Mouse (Mus musculus): ENCODE measurements around the gene Hist1h1a.
"Not testable (repeated sequence)": the region's sequence is repeated elsewhere in the genome, so short reads cannot be mapped to it uniquely, and the experiment has no call there.

The Hist1h1a gene

GRCm38 (mm10) chr13:23759916-23760239 lies 3.6 kb upstream of the Hist1h1a start:
- no peak for DNase-seq (ENCODE audit: inconsistent age in 2 of 2, low spot score in 1 of 2)

- no peak for DNase-seq (ENCODE audit: inconsistent age in 2 of 2, low spot score in 1 of 2)
Observed at GRCm38 (mm10) chr13:23760240-23760971, 3.1 kb upstream of the Hist1h1a start.

- DNase-seq (ENCODE audit: inconsistent age in 2 of 2, low spot score in 1 of 2) = peak; percentile 98 to 99
Observed at GRCm38 (mm10) chr13:23760972-23761864, 2.2 kb upstream of the Hist1h1a start, which contains the start of gene Hist1h4a. TSS of gene Hist1h4a (minus strand) at chr13:23761230.

GRCm38 (mm10) chr13:23761871-23762821 lies 1.3 kb upstream of the Hist1h1a start, which contains the start of gene Hist1h3a:
TSS of gene Hist1h3a (minus strand) at chr13:23762386.
- peak; percentile 73 to 94 for DNase-seq (ENCODE audit: inconsistent age in 2 of 2, low spot score in 1 of 2)

DNA sequence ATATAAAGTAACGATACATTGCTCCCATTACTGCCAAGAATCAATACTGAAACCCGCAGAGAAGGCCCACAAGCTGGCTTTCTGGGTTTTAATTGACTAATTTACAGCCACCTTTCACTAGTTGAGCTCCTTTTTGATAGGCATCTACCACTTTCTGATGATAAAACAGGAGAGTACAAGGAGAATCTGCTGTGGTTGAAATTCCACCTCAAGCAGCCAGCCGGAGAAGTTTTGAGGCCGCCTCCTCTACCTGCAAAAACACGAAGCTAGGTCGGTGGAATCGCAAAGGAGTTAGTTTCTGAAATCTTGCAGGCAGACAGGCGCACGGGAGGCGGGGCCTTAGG lies 252 bp upstream of the Hist1h1a start:
- DNase-seq (ENCODE audit: inconsistent age in 2 of 2, low spot score in 1 of 2) = no peak

- no peak for DNase-seq (ENCODE audit: inconsistent age in 2 of 2, low spot score in 1 of 2)
Observed at GRCm38 (mm10) chr13:23764324-23765171, 1.1 kb downstream of the Hist1h1a start.

GRCm38 (mm10) chr13:23765172-23765513 lies 1.7 kb downstream of the Hist1h1a start:
- no peak for DNase-seq (ENCODE audit: inconsistent age in 2 of 2, low spot score in 1 of 2)

- peak in 1 of 2 experiments; percentile 80 for DNase-seq (ENCODE audit: inconsistent age in 2 of 2, low spot score in 1 of 2)
Observed at GRCm38 (mm10) chr13:23766772-23767171, 3.3 kb downstream of the Hist1h1a start.

- no peak for DNase-seq (ENCODE audit: inconsistent age in 2 of 2, low spot score in 1 of 2)
Observed at GRCm38 (mm10) chr13:23768834-23769397, 5.5 kb downstream of the Hist1h1a start.

DNA sequence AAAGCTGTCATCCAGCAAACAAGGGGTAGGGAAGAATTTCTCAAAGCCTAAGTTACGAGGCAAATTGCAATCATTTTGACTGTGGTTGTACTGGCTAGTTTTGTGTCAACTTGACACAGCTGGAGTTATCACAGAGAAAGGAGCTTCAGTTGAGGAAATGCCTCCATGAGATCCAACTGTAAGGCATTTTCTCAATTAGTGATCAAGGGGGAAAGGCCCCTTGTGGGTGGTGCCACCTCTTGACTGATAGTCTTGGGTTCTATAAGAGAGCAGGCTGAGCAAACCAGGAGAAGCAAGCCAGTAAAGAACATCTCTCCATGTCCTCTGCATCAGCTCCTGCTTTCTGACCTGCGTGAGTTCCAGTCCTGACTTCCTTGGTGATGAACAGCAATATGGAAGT lies 6.1 kb downstream of the Hist1h1a start, which contains the start of gene Trim38:
TSS of gene Trim38 (plus strand) at position 301 of the 400 bp plus-strand sequence.
- not testable (repeated sequence) for DNase-seq (ENCODE audit: inconsistent age in 2 of 2, low spot score in 1 of 2)

- peak in 1 of 2 experiments; percentile 53 for DNase-seq (ENCODE audit: inconsistent age in 2 of 2, low spot score in 1 of 2)
Observed at GRCm38 (mm10) chr13:23772561-23773313, 9.3 kb downstream of the Hist1h1a start.

DNA sequence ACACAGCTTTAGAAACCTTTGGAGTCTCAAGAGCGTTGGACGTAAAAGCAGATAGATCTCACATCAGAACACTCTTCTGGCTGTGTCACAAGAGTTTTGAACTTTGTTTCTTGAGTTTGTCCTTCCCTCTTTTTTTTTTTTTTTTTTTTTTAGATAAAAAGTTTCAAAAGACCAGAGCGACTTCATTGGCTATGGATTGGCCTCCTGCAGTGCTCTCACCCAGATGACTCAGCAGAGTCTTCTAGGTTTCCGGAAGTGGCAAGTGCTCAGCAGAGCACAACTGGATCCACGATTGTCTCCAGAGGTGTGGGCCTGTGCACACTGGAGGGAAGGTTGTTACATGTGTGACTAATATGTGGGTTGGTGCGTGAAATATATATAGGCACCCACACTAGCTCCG lies 14.9 kb downstream of the Hist1h1a start:
- no peak for DNase-seq (ENCODE audit: inconsistent age in 2 of 2, low spot score in 1 of 2)

DNA sequence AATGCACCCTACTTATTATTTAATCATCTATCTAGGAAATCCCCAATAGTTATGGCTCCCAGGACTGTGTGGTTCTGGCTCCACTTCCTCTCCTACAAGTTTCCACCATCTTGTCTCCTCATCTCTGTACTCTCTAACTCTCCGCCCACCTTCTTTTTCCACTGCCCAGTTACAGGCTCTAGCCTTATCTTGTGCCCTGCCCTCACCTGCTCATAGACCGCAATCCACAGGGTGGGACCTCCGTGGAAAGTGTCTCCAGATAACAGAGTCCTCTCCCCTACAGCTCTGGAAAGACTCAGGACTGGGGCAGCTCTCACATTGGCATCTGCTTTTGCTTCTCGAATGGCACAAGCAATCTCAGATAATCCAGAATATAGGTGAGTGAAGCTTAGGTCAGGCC lies 15.6 kb downstream of the Hist1h1a start:
- DNase-seq (ENCODE audit: inconsistent age in 2 of 2, low spot score in 1 of 2) = no peak

DNA sequence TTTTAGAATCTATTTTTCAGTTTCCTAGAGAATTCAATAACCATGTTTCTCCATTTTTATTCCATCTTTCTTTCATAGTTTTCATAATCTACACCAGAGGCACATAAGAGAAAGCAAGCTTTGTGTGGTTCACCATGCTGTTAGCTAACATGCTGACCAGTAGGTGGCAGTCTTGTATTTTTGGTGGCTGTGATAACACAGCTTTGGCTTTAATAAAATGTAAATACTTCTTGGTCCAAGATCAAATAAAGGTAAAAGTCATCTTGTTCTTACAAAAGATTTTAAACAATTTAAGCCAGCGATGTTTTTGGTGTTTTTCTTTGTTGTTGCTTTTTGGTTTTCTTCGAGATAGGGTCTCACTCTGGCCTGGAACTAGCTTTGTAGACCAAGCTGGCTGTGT lies 29.1 kb downstream of the Hist1h1a start:
- DNase-seq (ENCODE audit: inconsistent age in 2 of 2, low spot score in 1 of 2) = peak; percentile 31 to 78

GRCm38 (mm10) chr13:23799405-23799804 lies 35.9 kb downstream of the Hist1h1a start:
- DNase-seq (ENCODE audit: inconsistent age in 2 of 2, low spot score in 1 of 2) = no peak

GRCm38 (mm10) chr13:23804532-23804931 lies 41.1 kb downstream of the Hist1h1a start:
- DNase-seq (ENCODE audit: inconsistent age in 2 of 2, low spot score in 1 of 2) = no peak

DNA sequence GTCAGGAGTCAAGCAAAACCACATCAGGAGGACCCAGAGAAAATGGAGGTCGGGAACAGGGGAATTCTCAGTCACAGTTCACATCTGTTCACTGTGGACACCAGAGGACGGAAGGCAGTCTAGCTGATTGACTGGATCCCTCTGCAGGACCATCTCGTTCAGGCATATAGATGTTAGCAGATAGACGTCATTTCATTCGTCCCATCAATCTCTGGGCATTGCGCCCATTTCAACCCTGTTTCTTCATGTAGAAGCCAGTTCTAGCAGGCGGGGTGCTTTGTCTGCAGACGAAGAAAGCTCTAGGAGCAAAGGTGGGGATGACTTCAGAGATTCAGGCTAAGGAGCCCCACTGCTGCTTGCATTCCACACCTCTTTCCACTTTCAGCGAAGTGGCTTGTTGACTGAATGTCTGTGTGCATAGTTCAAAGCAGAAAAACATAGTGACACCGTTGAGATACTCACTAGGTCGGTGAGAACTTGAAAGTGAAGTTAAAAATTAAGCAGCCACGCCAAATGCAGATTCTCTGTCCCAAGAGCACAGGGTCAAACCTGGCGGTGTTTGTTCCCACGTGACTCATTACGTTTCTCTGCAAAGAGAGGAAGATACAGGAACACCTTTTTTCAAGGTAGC lies 43.1 kb downstream of the Hist1h1a start, which contains the start of gene Slc17a2:
TSS of gene Slc17a2 (plus strand) at position 572 of the 631 bp plus-strand sequence.
- no peak for DNase-seq (ENCODE audit: inconsistent age in 2 of 2, low spot score in 1 of 2)

Data from adrenal gland, adult (tissue).